ENCODE assay signal across 21 mouse cellular contexts in genomic region chr9:43167081-43167480, GRCm38 (mm10). TPM values are rescaled to one million over a fixed set of nuclear protein-coding genes. Genes with fewer than 3 reads are reported as not detected.
"Had no signal": no experiment of that assay in that cellular context is flagged by ENCODE, and none has a peak within 500 bp of the region (broad histone marks: within the 10 kb centered on the region; RNA-seq: fewer than 3 reads in every experiment).

No protein-coding gene starts in this region.

- H3K4me2 ChIP-seq: limb, embryonic 12.5 days; limb, embryonic 15.5 days; liver, embryonic 11.5 days; midbrain, embryonic 13.5 days; neural tube, embryonic 13.5 days had no signal

- DNase-seq: kidney, adult 8-10 months; kidney, postnatal 14 days; kidney, postnatal 4 days; left cerebral cortex, postnatal 4 days; liver, postnatal 0 days; lung, postnatal 36 days; thymus, adult 2 months; thymus, postnatal 14 days; thymus, postnatal 4 days had no signal

- H3K36me3 ChIP-seq: limb, embryonic 12.5 days; limb, embryonic 15.5 days; midbrain, embryonic 10.5 days; midbrain, embryonic 13.5 days; neural tube, embryonic 13.5 days had no signal

- H3K9ac ChIP-seq: limb, embryonic 12.5 days; limb, embryonic 15.5 days; liver, embryonic 14.5 days; liver, postnatal 0 days; midbrain, embryonic 13.5 days; neural tube, embryonic 13.5 days had no signal

- H3K27me3 ChIP-seq: limb, embryonic 15.5 days; neural tube, embryonic 13.5 days had no signal

- H3K4me3 ChIP-seq: limb, embryonic 12.5 days; limb, embryonic 15.5 days; megakaryocyte, embryonic 14.5 days; midbrain, embryonic 10.5 days; midbrain, embryonic 13.5 days; myocyte; neural tube, embryonic 13.5 days had no signal

- H3K27ac ChIP-seq: limb, embryonic 15.5 days; liver, embryonic 14.5 days; midbrain, embryonic 10.5 days; midbrain, embryonic 13.5 days; neural tube, embryonic 13.5 days had no signal

- ATAC-seq: liver, postnatal 0 days; lung, postnatal 0 days; midbrain, embryonic 13.5 days; midbrain, embryonic 16.5 days had no signal

- H3K4me1 ChIP-seq: limb, embryonic 12.5 days; megakaryocyte, embryonic 14.5 days; midbrain, embryonic 10.5 days; midbrain, embryonic 13.5 days; neural tube, embryonic 13.5 days had no signal

- H3K9me3 ChIP-seq: limb, embryonic 12.5 days; limb, embryonic 15.5 days; megakaryocyte, embryonic 14.5 days; midbrain, embryonic 10.5 days; midbrain, embryonic 13.5 days; neural tube, embryonic 13.5 days had no signal

RNA-seq across cellular contexts. Expression of gene Pou2f3, which starts 43.1 kb away (rescaled TPM):
- polyA plus RNA-seq: limb, embryonic 12.5 days; liver, embryonic 11.5 days; liver, embryonic 14.5 days; midbrain, embryonic 10.5 days; midbrain, embryonic 16.5 days; myocyte; neural tube, embryonic 13.5 days; spleen, adult 2 months had no signal
